Comparison of ENCODE assay signal across 32 mouse cellular contexts in the genomic region with DNA sequence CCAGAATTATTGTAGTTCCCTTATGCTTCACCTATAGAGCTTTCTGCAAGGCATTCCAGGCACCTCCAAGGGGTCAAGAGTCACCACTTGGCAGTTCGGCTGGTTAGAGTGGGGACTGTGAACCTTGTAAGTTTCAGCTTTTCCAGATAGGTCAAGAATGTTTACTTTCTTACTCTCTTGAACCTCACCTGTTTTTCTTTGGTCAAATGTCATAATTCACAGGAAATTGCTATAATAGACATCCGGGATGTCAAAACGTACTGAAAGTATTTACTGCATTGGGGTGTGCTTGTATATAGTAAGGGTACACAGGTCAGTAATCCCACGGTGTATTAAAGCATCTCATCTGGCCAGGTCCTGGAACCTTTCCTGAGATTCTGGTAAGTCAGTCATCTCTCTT. TPM values are rescaled to one million over a fixed set of nuclear protein-coding genes. Genes with fewer than 3 reads are reported as not detected.
DNase-seq lines count a peak whose midpoint lies in the region; ATAC-seq and TF ChIP-seq lines count a peak whose summit lies in the region.
"Had no signal": no experiment of that assay in that cellular context is flagged by ENCODE, and none has a peak within 500 bp of the region (broad histone marks: within the 10 kb centered on the region; RNA-seq: fewer than 3 reads in every experiment).

A gene (plus strand): TSS at position 301 of the 400 bp plus-strand sequence.

- no peaks in the 10 kb centered on the region for H3K9me3 ChIP-seq in liver, postnatal 0 days (ENCODE audit: low read length)
- H3K9me3 ChIP-seq in midbrain, embryonic 11.5 days (ENCODE audit: control insufficient read depth, low read length) = no peaks in the 10 kb centered on the region
- H3K9me3 ChIP-seq: forebrain, embryonic 13.5 days; kidney, embryonic 15.5 days; limb, embryonic 12.5 days; liver, embryonic 13.5 days; midbrain, embryonic 12.5 days had no signal

- TF ChIP-seq POLR2A in bone marrow, adult 2 months (IDR thresholded peaks at IDR 0.05; ENCODE audit: borderline replicate concordance, control insufficient read depth, low read depth, low read length) = no peak

- DNase-seq in liver, postnatal 0 days = no peak
- no peak for DNase-seq in liver
- DNase-seq in midbrain, embryonic 11.5 days (ENCODE audit: low spot score, missing footprints) = no peak
- DNase-seq in adrenal gland, postnatal 25 days = no peak
- DNase-seq: adrenal gland, postnatal 14 days; cerebellum, adult 2 months; cerebellum, postnatal 14 days; gastrocnemius, postnatal 10 days; heart, postnatal 14 days; kidney, adult 18-20 months; kidney, postnatal 25 days; liver, embryonic 13.5 days; retina, postnatal 1 day; right cerebral cortex, postnatal 14 days; thymus, postnatal 14 days had no signal

- H3K4me2 ChIP-seq in liver, postnatal 0 days (ENCODE audit: low read depth, low read length) = no peak within 1 kb of the TSS
- H3K4me2 ChIP-seq in midbrain, embryonic 11.5 days = no peak within 1 kb of the TSS
- H3K4me2 ChIP-seq: forebrain, embryonic 13.5 days; kidney, embryonic 15.5 days; limb, embryonic 12.5 days; liver, embryonic 13.5 days; midbrain, embryonic 12.5 days had no signal

- 67% methylated on average over 4 of the region's 4 CpGs for WGBS in liver, postnatal 0 days (ENCODE audit: insufficient replicate concordance)
- WGBS in bone marrow, adult 2 months = 47% methylated on average over 4 of the region's 4 CpGs
- 83% methylated on average over 4 of the region's 4 CpGs for WGBS in midbrain, embryonic 11.5 days

- no peak within 1 kb of the TSS; the same call in 1 of the 2 replicates for H3K27ac ChIP-seq in liver, postnatal 0 days (ENCODE audit: low read depth)
- peak within 1 kb of the TSS; percentile 76 for H3K27ac ChIP-seq in bone marrow, adult 2 months (ENCODE audit: control insufficient read depth, insufficient read depth, low read depth, low read length, poor library complexity)
- no peak within 1 kb of the TSS for H3K27ac ChIP-seq in midbrain, embryonic 11.5 days (ENCODE audit: low read depth, low read length)
- H3K27ac ChIP-seq: forebrain, embryonic 13.5 days; kidney, embryonic 15.5 days; limb, embryonic 12.5 days; liver, embryonic 13.5 days; midbrain, embryonic 12.5 days had no signal

- TF ChIP-seq EP300 in liver, postnatal 0 days (IDR thresholded peaks at IDR 0.05; ENCODE audit: low read depth) = no peak

- H3K4me1 ChIP-seq in liver, postnatal 0 days (ENCODE audit: insufficient read depth) = no peaks in the 10 kb centered on the region
- H3K4me1 ChIP-seq in bone marrow, adult 2 months (ENCODE audit: control insufficient read depth, insufficient read depth, low read length) = peaks cover 1% of the 10 kb centered on the region; the same call in 1 of the 2 replicates
- H3K4me1 ChIP-seq in midbrain, embryonic 11.5 days (ENCODE audit: control insufficient read depth, insufficient read depth, low read length) = no peaks in the 10 kb centered on the region
- H3K4me1 ChIP-seq: forebrain, embryonic 13.5 days; kidney, embryonic 15.5 days; limb, embryonic 12.5 days; midbrain, embryonic 12.5 days had no signal

- H3K4me3 ChIP-seq in liver, postnatal 0 days (ENCODE audit: low read depth, low read length) = peak within 1 kb of the TSS; percentile 1; the same call in 1 of the 2 replicates
- H3K4me3 ChIP-seq in bone marrow, adult 2 months (replicated peaks; ENCODE audit: control insufficient read depth, low read depth, low read length) = peak within 1 kb of the TSS; percentile 69
- H3K4me3 ChIP-seq in midbrain, embryonic 11.5 days (ENCODE audit: low read depth, low read length) = no peak within 1 kb of the TSS
- H3K4me3 ChIP-seq: forebrain, embryonic 13.5 days; kidney, embryonic 15.5 days; limb, embryonic 12.5 days; liver, embryonic 13.5 days; midbrain, embryonic 12.5 days had no signal

- no peak within 1 kb of the TSS for H3K9ac ChIP-seq in liver, postnatal 0 days (replicated peaks)
- no peak within 1 kb of the TSS for H3K9ac ChIP-seq in midbrain, embryonic 11.5 days (ENCODE audit: low read length)
- H3K9ac ChIP-seq: forebrain, embryonic 13.5 days; kidney, embryonic 15.5 days; limb, embryonic 12.5 days; liver, embryonic 13.5 days; midbrain, embryonic 12.5 days had no signal

- no peaks in the 10 kb centered on the region for H3K27me3 ChIP-seq in liver, postnatal 0 days (ENCODE audit: insufficient read depth, low read length)
- no peaks in the 10 kb centered on the region for H3K27me3 ChIP-seq in midbrain, embryonic 11.5 days (ENCODE audit: control insufficient read depth, insufficient read depth, low read length)
- H3K27me3 ChIP-seq: forebrain, embryonic 13.5 days; kidney, embryonic 15.5 days; limb, embryonic 12.5 days; liver, embryonic 13.5 days; midbrain, embryonic 12.5 days had no signal

- ATAC-seq in liver, postnatal 0 days = 0 out of 2 replicates have a peak, but pooled peaks have one; percentile 4
- no peak for ATAC-seq in granulocyte monocyte progenitor cell, adult 5-6 weeks (replicated peaks; ENCODE audit: poor library complexity, severe bottlenecking)
- no peak for ATAC-seq in neutrophil, adult 5-6 weeks (ENCODE audit: extremely low read depth, insufficient number of reproducible peaks, low FRiP score, poor library complexity, severe bottlenecking)
- no peak for ATAC-seq in midbrain, embryonic 11.5 days (ENCODE audit: low FRiP score)
- ATAC-seq: CD4-positive, CD25-positive, alpha-beta regulatory T cell, adult 4 months; forebrain, embryonic 13.5 days; hindbrain, embryonic 16.5 days had no signal

- TF ChIP-seq CTCF in liver, postnatal 0 days (IDR thresholded peaks at IDR 0.05; ENCODE audit: low read depth) = no peak
- no peak for TF ChIP-seq CTCF in bone marrow, adult 2 months (IDR thresholded peaks at IDR 0.05; ENCODE audit: control insufficient read depth, insufficient read depth, low read length)

- H3K36me3 ChIP-seq in liver, postnatal 0 days (replicated peaks; ENCODE audit: insufficient read depth, low read length) = no peaks in the 10 kb centered on the region
- H3K36me3 ChIP-seq in midbrain, embryonic 11.5 days (ENCODE audit: control insufficient read depth, insufficient read depth, low read length) = no peaks in the 10 kb centered on the region
- H3K36me3 ChIP-seq: kidney, embryonic 15.5 days; limb, embryonic 12.5 days; liver, embryonic 13.5 days; midbrain, embryonic 12.5 days had no signal

RNA-seq across cellular contexts. Expression of the gene that starts here (rescaled TPM):
- 82.0 and 94.6 TPM in 2 replicates for polyA plus RNA-seq in liver, postnatal 0 days (2015; fragmentation: Nextera tagmentation; extraction: Ambion mirVana)
- 574 and 1,873 TPM in 2 replicates for polyA plus RNA-seq in bone marrow, adult 2 months (2011; ENCODE audit: insufficient read depth, insufficient read length, low replicate concordance, missing spikeins)
- total RNA-seq in granulocyte monocyte progenitor cell, adult 5-6 weeks (2014; fragmentation: Nextera tagmentation) = 26.8 TPM in 1 of 2 replicates, not detected in the other
- 38.3 and 48.3 TPM in 2 replicates for total RNA-seq in granulocyte monocyte progenitor cell, adult 5-6 weeks (2017)
- total RNA-seq in neutrophil, adult 5-6 weeks (2017) = 1,046 and 1,151 TPM in 2 replicates
- not detected in 2 replicates for polyA plus RNA-seq in midbrain, embryonic 11.5 days (2014; fragmentation: Nextera tagmentation; extraction: Ambion mirVana)
- total RNA-seq in adrenal gland, postnatal 25 days (2021) = not detected in 2 replicates
- total RNA-seq: layer of hippocampus, adult 18-20 months; layer of hippocampus, postnatal 10 days; left cerebral cortex, adult 18-20 months; left cerebral cortex, postnatal 14 days had no signal
- polyA plus RNA-seq: CD4-positive, CD25-positive, alpha-beta regulatory T cell, adult 4 months; forebrain, embryonic 13.5 days; heart, embryonic 14.5 days; hindbrain, embryonic 11.5 days; intestine, embryonic 14.5 days; limb, embryonic 12.5 days; midbrain, embryonic 12.5 days; neural tube, embryonic 14.5 days had no signal

Comparison
In these comparisons a context has a peak if more than half of its experiments do, and no peak if none do; other contexts are left out.
1. RNA of the gene that starts here (total RNA-seq): 1,046 to 1,151 TPM in neutrophil, adult 5-6 weeks; 26.8 to 48.3 TPM in granulocyte monocyte progenitor cell, adult 5-6 weeks and not detected in adrenal gland, postnatal 25 days; every median in the first group is over 10 times any median in the second.
2. RNA of the gene that starts here (polyA plus RNA-seq): 574 to 1,873 TPM in bone marrow, adult 2 months and 82.0 to 94.6 TPM in liver, postnatal 0 days; not detected in midbrain, embryonic 11.5 days; every median in the first group is over 10 times any median in the second.